Mouse (Mus musculus) cerebellum, adult 2 months (tissue): ENCODE data around the gene Kdm7a. TPM values are rescaled to one million over a fixed set of nuclear protein-coding genes. Genes with fewer than 3 reads are reported as not detected.

ENCODE experiments used
- DNase-seq, 2 experiments: peaks; one replicate each; pipeline ENCODE4 v3.0.0; 2021
- H3K27ac ChIP-seq: fragments of 200-500 bp; 2 replicates; pipeline ENCODE4 v1.5.1; 2012; ENCODE audit warnings: low read length, control low read depth, inconsistent platforms; ENCODE audit not compliant: insufficient read depth
- H3K27me3 ChIP-seq: fragments of 200-500 bp; 2 replicates; pipeline ENCODE4 v1.6.1; 2012; ENCODE audit warnings: inconsistent platforms, mild to moderate bottlenecking, low read length, moderate library complexity; ENCODE audit not compliant: control insufficient read depth, insufficient read depth
- H3K4me1 ChIP-seq: fragments of 200-500 bp; 2 replicates; pipeline ENCODE4 v1.6.1; 2011; ENCODE audit warnings: low read length; ENCODE audit not compliant: control insufficient read depth, insufficient read depth
- H3K4me3 ChIP-seq: fragments of 200-500 bp; replicated peaks from 2 replicates; pipeline ENCODE3; 2011; ENCODE audit warnings: mild to moderate bottlenecking, low read depth, low read length, control low read depth; ENCODE audit not compliant: insufficient read depth
- CTCF ChIP-seq: fragments of 200-500 bp; IDR thresholded peaks from 2 replicates; pipeline ENCODE4 v1.5.1; 2011; ENCODE audit warnings: low read depth, mild to moderate bottlenecking, control low read depth, low read length, moderate library complexity, borderline replicate concordance; ENCODE audit not compliant: insufficient read depth
- POLR2A ChIP-seq: fragments of 200-500 bp; IDR thresholded peaks from 2 replicates; pipeline ENCODE4 v1.6.1; 2011; ENCODE audit warnings: low read length, control low read depth, borderline replicate concordance; ENCODE audit not compliant: insufficient read depth
- WGBS: fragments of 180-500 bp; shearing (Covaris S2); methylation state at CpG from one replicate; pipeline ENCODE4 v1.1.7; 2018; 5-methylcytosine and 5-hydroxymethylcytosine counted together
- polyA plus RNA-seq: library from polyadenylated mRNA; depleted of rRNA; stranded (reverse); fragments of >200 nt; gene quantifications from 2 replicates; pipeline ENCODE4 v1.2.3, GENCODE M21; 2012; rRNA removed

Gene Kdm7a
- 15.4 and 16.0 TPM in 2 replicates for polyA plus RNA-seq

DNA sequence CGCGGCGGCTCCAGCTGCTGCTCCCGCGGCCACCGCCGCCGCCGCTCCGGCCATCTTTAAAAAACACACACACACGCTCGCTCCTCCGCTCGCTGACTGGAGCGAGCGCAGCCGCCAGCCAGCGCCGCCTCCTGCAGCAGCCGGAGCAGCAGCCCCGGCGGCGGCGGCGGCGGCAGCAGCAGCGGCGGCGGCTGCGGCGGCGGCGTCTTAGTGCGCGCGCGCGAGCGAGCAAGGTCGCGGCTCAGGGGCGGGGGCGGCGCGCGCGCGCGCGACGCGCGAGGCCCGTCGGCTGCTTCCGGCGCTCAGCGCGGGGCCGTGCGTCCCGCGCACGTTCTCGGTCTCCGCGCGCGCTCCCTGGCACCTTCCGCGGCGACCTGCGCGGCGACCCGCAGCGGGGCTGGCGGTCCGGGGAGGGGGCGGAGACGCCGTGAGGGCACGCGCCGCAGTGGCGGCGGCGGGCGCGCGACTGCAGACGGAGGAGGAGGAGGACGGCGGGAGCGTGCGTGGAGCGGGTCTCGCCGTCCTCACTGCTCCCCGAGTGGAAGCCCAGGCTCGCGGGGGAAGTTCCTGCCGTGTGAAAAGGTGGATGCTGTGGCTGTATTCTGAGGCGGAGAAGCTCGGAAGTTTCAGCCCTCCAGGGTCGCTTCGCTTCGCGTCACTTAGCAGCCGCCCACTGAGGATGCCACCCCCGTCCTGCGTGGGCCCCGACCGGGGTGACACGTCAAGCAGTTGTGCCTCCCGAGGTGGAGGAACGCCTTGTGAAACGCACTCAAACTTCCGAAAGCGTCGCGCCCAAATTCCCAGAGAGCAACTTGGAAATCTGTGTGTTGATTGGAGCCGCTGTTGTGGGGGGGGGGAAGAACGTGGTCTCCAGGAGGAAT is at the start of gene Kdm7a:
Gene Kdm7a (minus strand): TSS at position 209 of the 881 bp plus-strand sequence.
- Histone ChIP-seq H3K27ac (peak within 1 kb of the TSS; percentile 83), H3K27me3 (no peaks in the 10 kb centered on the region), H3K4me1 (no peaks in the 10 kb centered on the region), H3K4me3 (peak within 1 kb of the TSS; percentile 75)
- DNase-seq: peak; percentile 91 to 93
- WGBS: 3% methylated on average over 114 of the region's 124 CpGs
- TF ChIP-seq CTCF (no peak), POLR2A (peak; percentile 62)

DNA sequence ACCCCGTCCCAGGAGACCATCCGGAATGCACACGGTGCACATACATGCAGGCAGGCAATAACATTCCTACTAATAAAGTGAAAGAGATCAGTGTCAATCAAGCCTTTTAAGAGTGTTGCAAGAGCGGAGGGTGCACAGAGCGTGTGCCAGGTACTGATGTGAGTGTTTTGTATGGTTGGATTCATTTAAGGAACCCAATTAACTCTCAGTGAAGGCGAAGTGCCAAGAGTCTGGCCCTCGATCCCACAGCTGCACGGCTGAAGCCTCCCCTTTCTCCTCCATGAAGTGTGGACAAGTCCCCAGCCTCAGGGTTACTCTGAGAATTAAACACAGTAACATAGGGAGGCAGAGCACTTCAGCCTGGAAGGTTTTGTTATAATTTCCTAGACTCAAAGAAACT is 48.7 kb upstream of the Kdm7a start:
- TF ChIP-seq POLR2A (no peak), CTCF (no peak)
- no peaks in the 10 kb centered on the region for H3K27me3 ChIP-seq
- 78% methylated on average over 8 of the region's 8 CpGs for WGBS
- H3K4me3 ChIP-seq: no peak overlapping the region
- H3K4me1 ChIP-seq: peaks cover 4% of the 10 kb centered on the region; the same call in 1 of the 2 replicates
- no peak overlapping the region for H3K27ac ChIP-seq
- no peak for DNase-seq

DNA sequence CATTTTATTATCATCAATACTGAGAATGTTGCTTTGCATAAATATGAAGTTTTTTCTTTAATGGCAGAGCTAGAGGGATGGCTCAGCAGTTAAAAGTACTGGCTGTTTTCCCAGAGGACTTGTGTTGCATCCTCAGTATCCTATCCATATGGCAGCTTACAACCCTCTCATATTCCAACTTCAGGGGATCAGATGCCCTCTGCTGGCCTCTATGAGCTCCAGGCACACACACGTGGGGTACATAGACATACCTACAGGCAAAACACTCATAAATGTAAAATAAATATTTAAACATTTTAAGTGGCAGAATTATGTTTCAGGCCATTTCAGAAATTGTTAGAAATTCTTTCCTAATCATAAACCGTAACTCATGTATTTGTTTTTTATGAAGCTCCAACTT is 43.5 kb upstream of the Kdm7a start:
- Histone ChIP-seq H3K27me3 (no peaks in the 10 kb centered on the region), H3K4me3 (no peak overlapping the region), H3K4me1 (no peaks in the 10 kb centered on the region), H3K27ac (no peak overlapping the region)
- WGBS: 90% methylated on average over 2 of the region's 2 CpGs
- no peak for DNase-seq
- TF ChIP-seq CTCF: no peak
- TF ChIP-seq POLR2A: no peak

DNA sequence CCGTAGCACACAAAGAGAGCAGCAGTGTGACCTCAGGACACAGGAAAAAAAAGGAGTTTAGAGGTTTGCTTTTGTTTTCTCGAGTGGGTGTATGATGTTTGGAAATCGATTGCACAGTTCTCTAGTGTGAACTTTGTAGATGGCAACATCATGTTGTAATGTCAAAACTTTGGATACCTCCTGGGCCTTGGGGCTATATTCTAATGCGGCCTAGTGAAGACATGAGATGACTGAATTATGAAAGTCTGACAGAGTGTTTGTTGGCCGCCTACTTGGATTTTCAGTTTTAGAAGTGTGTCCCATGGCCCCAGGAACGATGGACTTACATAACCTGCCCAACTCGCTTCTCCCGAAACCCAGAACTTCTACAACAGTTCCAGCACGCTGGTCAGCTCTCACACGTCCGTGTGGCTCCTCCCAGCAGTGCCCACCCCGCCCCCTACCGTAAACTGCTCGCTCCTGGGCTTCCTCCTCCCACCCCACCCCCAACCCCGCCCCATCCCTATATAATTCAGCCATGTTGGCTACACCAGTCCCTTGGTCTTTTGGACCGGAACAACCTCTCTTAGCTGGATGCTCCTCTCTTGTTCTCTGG is 42.7 kb upstream of the Kdm7a start:
- 69% methylated on average over 16 of the region's 16 CpGs for WGBS
- TF ChIP-seq CTCF: no peak

DNA sequence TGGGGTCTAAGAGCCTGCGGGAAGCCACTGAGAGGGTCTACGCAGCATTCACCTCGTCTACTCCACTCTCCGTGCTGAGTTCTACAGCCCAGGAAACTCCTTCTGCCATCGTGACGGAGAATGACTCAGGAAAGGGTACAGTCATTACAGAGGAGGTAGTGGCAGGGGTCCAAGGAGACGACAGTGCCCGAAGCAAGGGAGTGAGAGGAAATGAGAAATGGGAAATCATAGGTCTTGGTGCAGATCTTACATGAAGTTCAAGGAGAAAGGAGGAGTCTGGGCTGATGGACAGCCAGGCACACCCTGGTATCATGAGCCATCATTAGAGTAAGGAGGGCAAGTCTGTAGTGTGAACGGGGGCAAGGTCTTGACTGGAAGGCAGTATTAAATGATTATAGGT is 37.5 kb upstream of the Kdm7a start:
- Histone ChIP-seq H3K27me3 (no peaks in the 10 kb centered on the region), H3K27ac (no peak overlapping the region), H3K4me3 (no peak overlapping the region), H3K4me1 (peaks cover 10% of the 10 kb centered on the region)
- no peak for DNase-seq
- WGBS: 51% methylated on average over 9 of the region's 9 CpGs
- no peak for TF ChIP-seq POLR2A
- no peak for TF ChIP-seq CTCF

More for the DNA sequence above, 42.7 kb upstream of the Kdm7a start:
- no peak overlapping the region for H3K27ac ChIP-seq
- DNase-seq: no peak
- no peaks in the 10 kb centered on the region for H3K27me3 ChIP-seq
- H3K4me3 ChIP-seq: no peak overlapping the region
- H3K4me1 ChIP-seq: no peaks in the 10 kb centered on the region

DNA sequence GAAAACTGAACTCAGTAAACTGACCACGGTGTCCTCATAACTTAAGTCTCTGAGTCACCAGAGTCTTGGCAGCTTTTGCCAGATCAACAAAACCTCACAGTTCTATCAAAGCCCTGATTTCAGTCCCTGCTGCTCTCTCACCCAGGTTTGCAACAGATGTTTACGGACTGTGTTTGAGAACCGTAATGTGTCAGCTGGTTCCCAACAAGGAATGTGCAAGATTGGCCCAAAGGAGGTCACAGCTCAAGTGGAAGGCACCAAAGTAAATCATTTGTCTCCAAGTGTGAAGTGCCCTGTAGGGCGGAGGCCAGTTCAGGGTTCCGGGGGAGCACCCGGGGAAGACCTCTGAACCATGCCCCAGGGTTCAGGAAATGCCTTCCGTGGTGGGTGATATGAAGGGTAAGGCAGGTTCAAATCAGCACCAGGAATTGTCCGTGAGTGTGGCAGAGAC is 36.9 kb upstream of the Kdm7a start:
- no peak for TF ChIP-seq CTCF
- no peak for TF ChIP-seq POLR2A
- Histone ChIP-seq H3K4me3 (no peak overlapping the region), H3K27ac (no peak overlapping the region), H3K4me1 (peaks cover 10% of the 10 kb centered on the region), H3K27me3 (no peaks in the 10 kb centered on the region)
- 63% methylated on average over 8 of the region's 8 CpGs for WGBS
- no peak for DNase-seq

DNA sequence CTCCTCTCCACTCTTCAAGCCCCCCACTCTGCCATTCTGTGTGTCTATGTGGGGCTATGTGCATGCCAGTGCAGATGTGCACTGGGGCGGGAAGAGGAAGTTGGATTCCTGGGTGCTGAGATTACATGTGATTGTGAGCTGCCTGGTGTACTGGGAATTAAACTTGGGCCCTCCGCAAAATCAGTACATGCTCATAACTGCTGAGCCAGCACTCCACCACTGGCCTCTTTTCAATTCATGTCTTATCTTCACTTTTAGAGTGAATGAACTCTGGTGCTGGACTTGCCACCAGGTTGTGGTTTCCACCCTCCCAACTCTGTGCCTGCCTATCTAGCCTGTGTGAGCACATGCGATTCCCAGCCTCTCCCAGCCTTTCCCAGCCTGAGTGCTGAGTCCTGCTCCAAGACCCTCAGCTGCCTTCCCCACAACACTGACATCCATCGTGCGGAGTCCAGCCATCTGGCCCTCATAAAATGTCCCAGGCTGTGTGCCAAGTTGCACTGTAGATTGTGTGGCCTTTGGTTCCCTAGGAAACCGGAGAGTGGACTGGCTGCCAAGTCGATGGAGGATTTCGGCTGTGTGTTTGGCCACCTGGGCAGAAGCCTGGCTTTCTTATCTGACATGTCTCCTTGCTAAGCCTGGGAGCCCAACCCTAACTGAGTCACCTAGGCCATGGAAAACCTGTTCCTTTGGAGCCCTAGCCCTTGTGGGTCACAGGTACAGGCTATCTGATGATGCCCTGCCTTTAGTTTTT is 36.3 kb upstream of the Kdm7a start:
- no peak overlapping the region for H3K4me3 ChIP-seq
- peaks cover 10% of the 10 kb centered on the region for H3K4me1 ChIP-seq
- no peaks in the 10 kb centered on the region for H3K27me3 ChIP-seq
- 16% methylated on average over 8 of the region's 8 CpGs for WGBS
- no peak for TF ChIP-seq POLR2A
- no peak for TF ChIP-seq CTCF
- no peak overlapping the region for H3K27ac ChIP-seq
- DNase-seq: peak; percentile 88 to 90
